Mouse (Mus musculus) midbrain, embryonic 10.5 days (tissue): ENCODE data around the gene Fbxl2. TPM values are rescaled to one million over a fixed set of nuclear protein-coding genes. Genes with fewer than 3 reads are reported as not detected.

Experiments
- DNase-seq: peaks from one replicate; pipeline ENCODE4 v3.0.0-alpha.2; 2017; ENCODE audit warnings: low spot score
- H3K27ac ChIP-seq: fragments of 300-500 bp; sonication (generic); replicated peaks from 2 replicates; pipeline ENCODE4 v1.5.1; 2016; ENCODE audit warnings: mild to moderate bottlenecking
- H3K27me3 ChIP-seq: fragments of 300-500 bp; sonication (generic); 2 replicates; pipeline ENCODE4 v1.6.1; 2016; ENCODE audit warnings: low read depth, mild to moderate bottlenecking; ENCODE audit not compliant: poor library complexity, severe bottlenecking
- H3K36me3 ChIP-seq: fragments of 300-500 bp; sonication (generic); 2 replicates; pipeline ENCODE4 v1.6.1; 2016; ENCODE audit warnings: mild to moderate bottlenecking, moderate library complexity
- H3K4me1 ChIP-seq: fragments of 300-500 bp; sonication (generic); 2 replicates; pipeline ENCODE4 v1.6.1; 2016
- H3K4me3 ChIP-seq: fragments of 300-500 bp; sonication (generic); 2 replicates; pipeline ENCODE4 v1.5.1; 2016; ENCODE audit warnings: mild to moderate bottlenecking, moderate library complexity
- H3K9me3 ChIP-seq: fragments of 300-500 bp; sonication (generic); replicated peaks from 2 replicates; pipeline ENCODE4 v1.6.1; 2016; ENCODE audit warnings: mild to moderate bottlenecking
- WGBS: fragments of 180-500 bp; shearing (Covaris S2); methylation state at CpG from one replicate; pipeline ENCODE4 v1.1.7; 2016; 5-methylcytosine and 5-hydroxymethylcytosine counted together
- polyA plus RNA-seq: library from polyadenylated mRNA; unstranded; fragments of >200 nt; fragmentation: Nextera tagmentation; extraction: Ambion mirVana; gene quantifications from 2 replicates; pipeline ENCODE4 v1.2.1, GENCODE M21; 2016

Fbxl2 gene
- polyA plus RNA-seq, 1 experiment from 2014 or later, result 7.0 TPM

DNA sequence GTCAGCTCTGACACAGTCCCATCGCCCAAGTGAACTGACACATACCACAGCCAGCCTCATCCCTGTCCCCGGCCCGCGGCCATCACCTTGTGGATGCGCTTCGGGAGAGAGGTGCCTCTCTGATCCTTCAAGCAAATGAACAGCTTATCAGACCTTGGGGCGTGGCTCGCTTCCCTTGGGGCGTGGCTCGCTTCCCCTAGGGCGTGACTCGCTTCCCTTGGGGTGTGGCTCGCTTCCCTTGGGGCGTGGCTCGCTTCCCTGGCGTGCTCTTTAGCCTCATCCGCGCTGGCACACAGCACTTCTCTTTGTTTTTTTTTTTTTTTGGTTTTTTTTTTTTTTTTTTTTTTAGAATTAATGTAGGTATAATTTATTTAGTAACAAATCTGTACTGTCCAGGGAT lies 34.8 kb downstream of the Fbxl2 start:
- Histone ChIP-seq H3K4me3 (no peak overlapping the region), H3K9me3 (no peaks in the 10 kb centered on the region; the same call in 1 of the 2 replicates), H3K36me3 (peaks cover 5% of the 10 kb centered on the region; the same call in 1 of the 2 replicates), H3K4me1 (peaks cover 5% of the 10 kb centered on the region; the same call in 1 of the 2 replicates), H3K27me3 (no peaks in the 10 kb centered on the region), H3K27ac (no peak overlapping the region)
- WGBS, result 65% methylated on average over 18 of the region's 18 CpGs
- DNase-seq, result no peak

DNA sequence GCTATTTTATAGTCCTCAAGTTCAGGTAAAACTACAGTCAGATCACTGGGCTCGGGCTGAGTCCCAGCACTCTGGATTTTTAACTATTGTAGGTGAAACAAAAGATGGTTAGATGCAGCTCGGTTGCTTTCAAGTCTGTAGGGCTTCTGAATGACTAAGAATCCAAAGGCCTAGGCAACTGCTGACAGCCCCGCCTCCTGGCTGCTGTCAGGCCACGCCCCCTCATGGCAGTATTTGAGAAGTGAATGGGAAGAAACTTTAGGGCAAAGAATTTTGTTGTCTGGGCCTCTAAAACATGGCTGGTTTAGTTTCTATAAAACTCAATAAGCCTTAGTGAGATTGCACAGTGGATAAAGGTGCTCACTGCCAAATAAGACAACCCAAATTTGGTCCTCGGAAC lies 36.5 kb downstream of the Fbxl2 start:
- H3K4me1 ChIP-seq, result peaks cover 5% of the 10 kb centered on the region; the same call in 1 of the 2 replicates
- DNase-seq, result no peak
- no peak overlapping the region for H3K4me3 ChIP-seq
- H3K36me3 ChIP-seq, result peaks cover 2% of the 10 kb centered on the region; the same call in 1 of the 2 replicates
- WGBS, result 43% methylated on average over 5 of the region's 5 CpGs
- H3K27ac ChIP-seq, result no peak overlapping the region
- no peaks in the 10 kb centered on the region for H3K27me3 ChIP-seq
- H3K9me3 ChIP-seq, result no peaks in the 10 kb centered on the region

DNA sequence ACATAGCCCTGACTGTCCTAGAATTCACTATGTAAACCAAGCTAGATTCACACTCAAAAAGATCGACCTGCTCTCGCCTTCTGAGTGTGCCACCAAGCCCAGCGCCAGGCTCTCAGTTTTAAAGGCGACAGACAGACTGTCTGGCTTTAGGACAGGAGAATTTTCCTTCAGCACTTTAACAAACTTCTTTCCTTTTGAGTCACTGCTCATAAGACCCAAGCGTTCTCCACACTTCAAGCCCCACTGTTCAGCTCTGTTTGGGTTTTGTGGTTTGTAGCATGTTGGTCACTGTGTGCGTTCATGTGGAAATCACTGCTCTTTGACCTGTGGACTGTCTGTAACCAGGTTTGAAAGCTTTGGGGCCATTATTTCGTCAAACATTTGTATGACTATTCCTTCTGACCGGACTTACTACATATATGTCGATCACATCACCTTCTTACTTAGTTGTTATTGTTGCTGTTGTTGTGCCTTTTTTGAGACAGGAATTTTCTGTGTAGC lies 38.1 kb downstream of the Fbxl2 start:
- no peaks in the 10 kb centered on the region; the same call in 1 of the 2 replicates for H3K9me3 ChIP-seq
- H3K27me3 ChIP-seq, result no peaks in the 10 kb centered on the region
- peaks cover 5% of the 10 kb centered on the region; the same call in 1 of the 2 replicates for H3K4me1 ChIP-seq
- no peak for DNase-seq
- no peak overlapping the region for H3K27ac ChIP-seq
- 92% methylated on average over 9 of the region's 9 CpGs for WGBS
- no peak overlapping the region for H3K4me3 ChIP-seq
- H3K36me3 ChIP-seq, result peaks cover under 1% of the 10 kb centered on the region

DNA sequence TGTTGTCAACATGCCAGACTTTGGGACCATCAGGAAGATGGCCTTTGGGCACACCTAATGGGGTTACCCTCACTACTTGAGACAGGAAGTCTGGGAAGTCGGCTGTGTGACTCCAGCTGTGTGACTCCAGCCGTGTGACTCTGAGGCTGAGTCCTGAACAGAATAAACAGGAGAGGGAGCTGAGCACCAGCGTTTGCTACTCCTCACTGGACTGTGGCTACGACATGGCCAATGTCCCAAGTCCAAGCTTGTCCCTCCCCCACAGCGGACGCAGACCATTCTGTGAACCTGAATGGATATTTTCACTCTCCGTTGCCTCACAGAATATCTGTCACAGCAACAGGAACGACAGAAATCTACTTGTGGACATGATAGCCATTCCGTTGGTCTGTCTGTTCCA lies 39.2 kb downstream of the Fbxl2 start:
- Histone ChIP-seq H3K36me3 (peaks cover 8% of the 10 kb centered on the region), H3K9me3 (peaks cover 5% of the 10 kb centered on the region; the same call in 1 of the 2 replicates), H3K4me3 (no peak overlapping the region), H3K4me1 (peaks cover 5% of the 10 kb centered on the region; the same call in 1 of the 2 replicates), H3K27me3 (no peaks in the 10 kb centered on the region), H3K27ac (no peak overlapping the region)
- no peak for DNase-seq
- 84% methylated on average over 9 of the region's 9 CpGs for WGBS

DNA sequence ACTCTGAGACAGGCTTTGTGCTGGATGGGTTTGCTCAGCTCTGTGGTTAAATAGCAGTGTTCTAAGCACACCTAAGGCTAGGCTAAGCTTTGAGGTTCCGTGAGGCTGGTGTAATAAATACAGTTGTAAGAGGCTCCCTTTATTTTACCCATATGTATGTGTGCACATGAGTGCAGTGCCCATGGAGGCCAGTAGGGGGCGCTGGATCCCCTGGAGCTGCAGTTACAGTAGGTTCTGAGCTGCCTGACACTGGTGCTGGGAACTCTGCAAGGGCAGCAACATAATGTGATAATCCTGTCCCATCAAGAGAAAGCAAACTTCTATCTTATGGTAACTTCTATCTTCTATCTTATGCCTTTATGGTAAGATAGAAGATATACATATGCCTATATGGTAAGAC lies 47.7 kb downstream of the Fbxl2 start:
- no peak overlapping the region for H3K4me3 ChIP-seq
- no peaks in the 10 kb centered on the region for H3K4me1 ChIP-seq
- H3K36me3 ChIP-seq, result peaks cover 17% of the 10 kb centered on the region
- H3K9me3 ChIP-seq, result peaks cover 5% of the 10 kb centered on the region; the same call in 1 of the 2 replicates
- WGBS, result 57% methylated on average over 2 of the region's 2 CpGs
- no peak for DNase-seq
- no peak overlapping the region for H3K27ac ChIP-seq
- no peaks in the 10 kb centered on the region for H3K27me3 ChIP-seq

DNA sequence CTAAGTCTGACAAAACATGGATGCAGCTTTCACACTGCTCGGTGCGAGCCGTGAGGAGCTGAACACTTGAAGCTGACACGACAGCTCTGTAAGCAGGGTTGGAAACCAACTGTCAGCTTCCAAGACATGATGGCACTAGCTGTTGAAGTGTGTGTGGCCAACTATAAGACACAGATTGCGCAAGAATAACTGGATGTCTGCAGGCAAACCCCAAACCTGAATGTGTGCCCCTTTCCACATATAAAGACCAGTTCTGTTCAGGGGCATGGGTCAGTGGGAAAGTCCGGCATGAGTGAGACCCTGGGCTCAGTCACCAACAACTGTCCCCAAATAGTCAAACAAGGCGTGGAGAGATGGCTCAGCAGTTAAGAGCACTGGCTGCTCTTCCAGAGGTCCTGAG lies 53.2 kb downstream of the Fbxl2 start:
- H3K4me1 ChIP-seq, result peaks cover 9% of the 10 kb centered on the region
- H3K9me3 ChIP-seq, result no peaks in the 10 kb centered on the region
- no peaks in the 10 kb centered on the region for H3K27me3 ChIP-seq
- no peak overlapping the region for H3K4me3 ChIP-seq
- WGBS, result 94% methylated on average over 7 of the region's 7 CpGs
- DNase-seq, result no peak
- no peaks in the 10 kb centered on the region for H3K36me3 ChIP-seq
- no peak overlapping the region for H3K27ac ChIP-seq

DNA sequence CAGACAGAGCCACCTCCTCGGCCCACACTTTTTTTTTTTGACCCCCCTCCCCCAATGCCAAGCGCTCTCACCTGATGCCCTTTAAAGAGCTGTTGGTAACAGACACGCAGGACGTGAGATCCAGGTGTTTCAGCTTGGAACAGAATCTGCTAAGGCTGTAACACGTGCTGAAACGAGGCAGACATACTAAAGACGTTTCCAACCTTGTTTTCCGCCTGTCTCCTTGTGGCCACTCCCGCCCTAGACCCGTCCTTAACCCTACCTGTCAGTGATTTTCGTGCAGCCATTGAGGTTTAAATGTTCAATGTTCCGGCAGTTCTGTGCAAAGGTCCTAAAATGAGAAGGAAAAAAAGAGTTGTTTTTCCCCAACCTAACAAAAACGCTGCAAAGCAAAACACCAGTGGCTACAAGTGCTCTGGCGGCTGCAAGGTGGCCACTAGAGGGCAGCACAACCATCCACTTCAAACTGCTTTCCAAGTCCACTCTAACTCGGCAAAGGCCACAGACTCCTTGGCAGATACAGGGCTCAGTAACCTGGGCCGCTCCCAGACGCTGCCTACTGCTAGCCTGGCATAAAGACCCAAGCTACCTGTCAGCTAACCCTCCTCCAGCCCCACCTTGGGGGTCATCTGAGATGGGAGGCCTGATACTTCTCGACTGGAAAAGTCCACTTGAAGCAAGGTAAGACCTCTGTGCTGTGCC lies 55.3 kb downstream of the Fbxl2 start:
- Histone ChIP-seq H3K9me3 (no peaks in the 10 kb centered on the region), H3K36me3 (no peaks in the 10 kb centered on the region), H3K4me1 (peaks cover 9% of the 10 kb centered on the region), H3K27ac (no peak overlapping the region), H3K4me3 (peak overlapping the region; percentile 7; the same call in 1 of the 2 replicates), H3K27me3 (no peaks in the 10 kb centered on the region)
- WGBS, result 33% methylated on average over 18 of the region's 18 CpGs
- peak; percentile 86 for DNase-seq

DNA sequence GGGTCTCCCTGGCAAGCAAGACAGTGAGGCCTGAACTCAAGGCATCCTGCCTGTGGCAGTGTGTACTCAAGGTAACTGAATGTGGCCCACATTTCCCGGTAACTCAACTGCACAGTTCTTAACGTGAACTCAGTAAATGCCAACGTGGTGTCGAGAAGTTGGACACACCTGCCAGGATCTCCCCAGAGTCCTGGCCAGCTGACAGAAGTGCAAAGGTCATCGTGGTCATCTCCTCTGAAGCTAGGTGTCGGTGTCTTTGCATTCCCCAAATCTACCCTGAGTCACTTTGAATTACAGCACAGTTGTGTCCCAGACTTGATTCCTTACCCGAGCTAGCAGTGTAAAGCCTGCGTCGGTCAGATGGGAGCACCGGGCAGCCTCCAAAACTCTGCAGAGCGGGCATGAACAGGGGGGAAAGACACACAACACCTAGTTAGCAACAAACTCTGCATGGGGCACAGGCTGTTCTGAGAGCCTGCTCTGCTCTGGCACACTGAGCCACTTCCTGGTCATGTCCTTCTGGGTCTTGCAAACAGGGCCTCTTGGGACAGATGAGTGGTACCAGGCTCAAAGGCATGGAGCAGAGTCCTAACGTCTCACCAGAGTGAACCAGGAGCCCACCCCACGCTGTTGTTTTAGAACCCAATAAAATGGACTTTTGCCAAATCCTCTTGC lies 60.9 kb downstream of the Fbxl2 start:
- 86% methylated on average over 13 of the region's 13 CpGs for WGBS
- DNase-seq, result no peak
- 0 out of 2 replicates have a peak, but pooled peaks cover 4% of the 10 kb centered on the region for H3K4me1 ChIP-seq

DNA sequence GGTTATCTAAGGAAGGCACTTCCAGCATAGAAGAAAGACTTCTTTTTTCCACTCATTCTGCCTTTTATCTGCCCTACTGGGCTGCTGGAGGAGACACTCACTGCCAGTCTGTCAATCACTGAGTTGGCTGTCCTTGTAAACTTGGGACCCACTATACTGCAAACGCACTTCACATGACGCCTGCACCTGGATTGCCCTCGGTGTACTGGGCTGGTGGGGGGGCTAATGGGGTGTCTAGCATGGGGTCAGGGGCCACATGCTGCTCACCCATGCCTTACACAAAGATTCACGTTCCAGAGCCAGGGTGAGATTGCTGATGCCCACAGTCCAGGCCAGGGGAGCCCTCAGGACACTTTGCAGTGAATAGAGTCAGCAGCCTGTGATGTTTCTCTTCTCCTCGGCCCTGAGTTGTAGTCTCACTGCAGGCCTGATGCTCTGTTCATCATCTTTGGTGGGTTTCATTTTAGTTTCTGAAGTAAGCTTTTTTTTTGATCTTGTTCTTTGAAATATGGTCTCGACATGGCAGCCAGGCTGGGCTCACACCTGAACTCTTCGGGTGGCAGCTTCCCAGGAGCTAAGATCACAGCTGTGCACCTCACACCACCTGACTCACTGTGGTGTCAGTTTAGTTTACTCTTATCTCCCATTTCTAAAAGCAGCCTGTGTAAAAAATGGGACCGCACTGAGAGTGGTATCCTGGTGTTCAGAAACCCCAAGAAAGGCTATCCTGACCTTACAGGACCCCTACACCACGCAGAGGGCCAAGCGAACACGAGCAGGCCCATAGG lies 62.9 kb downstream of the Fbxl2 start:
- WGBS, result 89% methylated on average over 11 of the region's 11 CpGs
- no peaks in the 10 kb centered on the region for H3K9me3 ChIP-seq

More for the DNA sequence above, 60.9 kb downstream of the Fbxl2 start:
- Histone ChIP-seq H3K4me3 (no peak overlapping the region), H3K36me3 (peaks cover 18% of the 10 kb centered on the region), H3K27ac (no peak overlapping the region), H3K9me3 (no peaks in the 10 kb centered on the region), H3K27me3 (no peaks in the 10 kb centered on the region)

DNA sequence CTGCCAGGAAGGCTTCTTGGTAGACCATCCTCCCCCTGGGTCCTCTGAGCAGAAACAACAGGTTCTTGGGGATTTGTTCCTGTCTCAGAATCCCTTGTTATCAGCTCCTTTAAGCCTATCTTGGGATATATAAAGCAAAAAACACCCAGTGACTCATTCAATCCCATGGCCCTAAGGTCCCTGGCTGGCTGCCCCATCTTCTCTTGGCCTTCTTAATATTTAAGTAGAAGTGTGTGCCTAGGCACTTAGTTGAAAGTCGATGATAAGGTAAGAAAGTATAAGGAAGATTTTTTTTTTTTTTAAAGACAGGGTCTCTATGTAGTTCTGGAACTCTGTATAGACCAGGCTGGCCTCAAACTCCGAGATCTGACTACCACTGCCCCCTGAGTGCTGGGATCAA lies 63.5 kb downstream of the Fbxl2 start:
- no peaks in the 10 kb centered on the region for H3K9me3 ChIP-seq
- no peaks in the 10 kb centered on the region for H3K27me3 ChIP-seq
- no peak overlapping the region for H3K4me3 ChIP-seq
- 0 out of 2 replicates have a peak, but pooled peaks cover 4% of the 10 kb centered on the region for H3K4me1 ChIP-seq
- WGBS, result 83% methylated on average over 2 of the region's 2 CpGs
- H3K36me3 ChIP-seq, result peaks cover 45% of the 10 kb centered on the region
- DNase-seq, result no peak
- H3K27ac ChIP-seq, result no peak overlapping the region

More for the DNA sequence above, 62.9 kb downstream of the Fbxl2 start:
- Histone ChIP-seq H3K4me3 (no peak overlapping the region), H3K27me3 (no peaks in the 10 kb centered on the region), H3K27ac (no peak overlapping the region), H3K4me1 (0 out of 2 replicates have a peak, but pooled peaks cover 4% of the 10 kb centered on the region), H3K36me3 (peaks cover 38% of the 10 kb centered on the region)
- no peak for DNase-seq

DNA sequence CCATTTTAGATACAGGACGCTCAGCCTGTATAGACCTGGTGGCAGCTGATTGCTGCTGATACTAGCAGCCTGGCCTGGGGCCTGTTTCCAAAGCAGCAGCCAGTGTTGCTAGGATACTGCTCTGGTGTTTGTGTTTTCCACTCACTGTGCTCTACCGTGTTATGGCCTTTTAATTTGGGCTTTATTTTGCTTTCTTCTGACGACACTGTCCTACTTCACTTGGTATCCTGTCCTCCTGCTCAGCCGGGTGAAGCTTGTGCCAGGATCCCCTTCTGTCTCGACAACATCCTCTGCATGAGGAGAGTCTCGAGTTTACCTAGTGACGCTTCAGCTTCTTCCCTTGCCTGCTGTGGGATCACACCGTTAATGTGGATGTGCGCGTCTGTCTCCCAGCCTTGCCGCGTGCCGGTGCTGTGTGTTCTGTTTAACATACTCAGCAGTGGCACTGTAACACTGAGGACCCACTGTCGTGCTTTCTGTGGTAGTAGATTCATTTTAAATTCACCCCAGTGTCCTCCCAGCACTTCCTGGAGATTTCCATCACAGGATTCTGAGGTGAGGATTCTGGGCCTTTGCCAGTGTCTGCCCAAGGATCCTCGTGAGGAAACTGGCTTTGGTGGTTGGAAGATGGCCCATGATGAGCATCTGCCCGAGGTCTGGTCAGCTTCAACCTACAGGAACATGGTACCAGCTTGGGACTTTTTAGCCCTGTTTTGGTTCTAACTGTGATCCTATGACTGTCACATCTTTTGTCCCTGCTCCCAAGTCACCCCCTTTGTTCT lies 64.7 kb downstream of the Fbxl2 start:
- Histone ChIP-seq H3K27ac (no peak overlapping the region), H3K9me3 (no peaks in the 10 kb centered on the region), H3K4me3 (no peak overlapping the region), H3K4me1 (0 out of 2 replicates have a peak, but pooled peaks cover 4% of the 10 kb centered on the region), H3K27me3 (no peaks in the 10 kb centered on the region), H3K36me3 (peaks cover 56% of the 10 kb centered on the region)
- WGBS, result 81% methylated on average over 16 of the region's 16 CpGs
- DNase-seq, result no peak

DNA sequence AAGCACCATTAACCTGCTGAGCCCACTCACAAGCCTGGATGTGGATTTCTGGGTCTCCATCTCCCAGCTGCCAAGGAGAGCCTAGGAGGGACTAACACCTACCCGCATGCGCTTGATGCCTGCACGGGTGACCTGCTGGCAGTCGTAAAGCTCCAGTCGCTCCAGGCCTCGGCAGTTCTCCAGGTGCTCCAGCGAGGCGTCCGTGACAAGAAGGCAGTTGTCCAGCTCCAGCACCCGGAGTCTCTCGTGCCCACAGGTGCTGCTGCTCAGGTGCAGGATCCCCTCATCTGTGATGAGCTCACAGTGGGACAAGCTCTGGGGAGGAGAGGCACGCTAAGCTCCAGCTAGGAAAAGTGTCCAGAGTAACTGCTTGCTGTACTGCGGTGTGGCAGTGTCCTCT lies 66.6 kb downstream of the Fbxl2 start:
- 95% methylated on average over 13 of the region's 13 CpGs for WGBS
- Histone ChIP-seq H3K4me3 (no peak overlapping the region), H3K36me3 (peaks cover 70% of the 10 kb centered on the region)

More for the DNA sequence above, 66.6 kb downstream of the Fbxl2 start:
- Histone ChIP-seq H3K4me1 (0 out of 2 replicates have a peak, but pooled peaks cover 4% of the 10 kb centered on the region), H3K9me3 (no peaks in the 10 kb centered on the region), H3K27me3 (no peaks in the 10 kb centered on the region), H3K27ac (no peak overlapping the region)
- no peak for DNase-seq
